Mouse (Mus musculus) retina, adult 2 months (tissue): ENCODE measurements around the gene Cycs.

ENCODE experiments used
- DNase-seq: peaks from one replicate; pipeline ENCODE4 v3.0.0-alpha.2; 2012; ENCODE audit warnings: low read depth, low spot score

Cycs gene

GRCm38 (mm10) chr6:50545412-50546043, 20.8 kb downstream of the Cycs start:
- DNase-seq = no peak

DNA sequence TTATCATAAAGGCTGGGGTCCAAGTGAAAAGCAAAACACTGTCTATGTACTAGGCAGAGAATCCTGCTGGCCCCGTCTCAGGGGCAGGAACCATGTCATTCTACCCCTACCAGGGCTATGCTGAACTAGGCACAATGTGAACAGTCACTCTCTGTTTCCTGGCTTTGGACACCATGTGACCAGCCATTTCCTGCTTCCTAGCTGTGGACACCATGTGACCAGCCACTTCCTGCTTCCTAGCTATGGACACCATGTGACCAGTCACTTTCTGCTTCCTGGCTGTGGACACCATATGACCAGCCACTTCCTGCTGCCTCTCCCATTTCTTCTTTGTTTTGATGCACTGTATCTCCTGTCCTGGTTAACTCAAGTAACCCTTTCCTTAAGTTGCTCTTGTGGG, 23.8 kb downstream of the Cycs start:
- no peak for DNase-seq

DNA sequence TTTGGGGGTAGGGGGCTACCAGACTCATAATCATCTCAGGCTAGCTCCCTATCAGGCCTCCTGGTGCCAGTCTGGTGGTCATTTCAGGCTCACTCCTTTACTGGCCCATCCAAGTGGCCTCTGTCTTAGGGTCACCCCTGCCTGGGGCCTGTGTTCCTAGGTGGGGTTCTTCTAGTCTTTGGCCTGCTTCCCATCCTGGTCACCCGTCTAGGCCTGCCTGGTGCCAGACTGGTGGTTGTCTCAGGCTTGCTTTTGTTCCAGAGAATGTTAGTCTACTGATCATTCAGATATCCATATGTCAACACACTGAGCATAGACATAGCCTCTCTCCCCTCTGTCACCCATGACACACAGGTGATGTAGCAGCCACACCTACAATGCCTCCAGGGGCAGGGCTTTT, 26.7 kb downstream of the Cycs start:
- DNase-seq = no peak

DNA sequence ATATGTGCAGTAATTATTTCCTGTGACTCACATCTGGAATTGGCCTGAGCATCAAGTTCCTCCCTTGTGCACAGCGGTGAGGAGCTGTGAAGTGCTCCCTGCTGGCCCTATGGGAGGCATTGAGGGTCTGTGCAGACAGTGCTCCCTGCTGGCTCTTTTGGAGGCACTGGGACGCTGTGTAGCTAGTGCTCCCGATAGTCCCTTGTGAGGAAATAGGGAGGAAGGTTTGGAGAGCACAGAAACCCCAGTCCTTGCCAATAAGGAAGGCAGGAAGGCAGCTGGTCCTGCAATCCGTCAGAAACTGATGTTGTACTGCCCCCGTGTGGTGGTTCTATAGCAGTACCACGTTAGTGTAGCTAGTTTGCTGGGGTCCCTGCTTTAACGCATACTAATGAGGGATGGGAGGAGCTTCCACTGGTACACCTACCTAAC, 29.9 kb downstream of the Cycs start:
- peak; percentile 46 for DNase-seq

- no peak for DNase-seq
These were observed 31.0 kb downstream of the Cycs start for GRCm38 (mm10) chr6:50535346-50535745.

DNA sequence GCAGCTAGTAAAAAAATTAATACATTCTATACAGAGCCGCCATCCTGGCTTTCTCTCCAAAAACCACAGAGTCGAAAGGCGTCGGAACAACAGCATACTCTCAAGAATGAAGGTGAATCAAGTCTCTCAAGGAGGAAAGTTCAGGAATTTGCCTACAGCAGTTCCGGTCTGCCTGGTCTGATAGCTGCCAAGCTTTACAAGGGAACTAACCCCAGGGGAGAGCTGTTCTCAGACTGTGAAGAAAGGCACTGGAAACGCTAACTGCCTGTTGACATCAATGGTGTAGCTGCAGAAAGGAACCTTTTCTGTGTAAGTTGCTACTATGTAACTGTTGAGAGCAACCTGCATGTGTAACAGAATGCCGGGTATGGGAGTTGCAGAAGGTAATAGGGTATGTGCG, 34.4 kb downstream of the Cycs start:
- no peak for DNase-seq

GRCm38 (mm10) chr6:50531003-50531402, 35.3 kb downstream of the Cycs start:
- DNase-seq = no peak

- no peak for DNase-seq
These were observed 37.1 kb downstream of the Cycs start for GRCm38 (mm10) chr6:50529194-50529593.

- no peak for DNase-seq
These were observed 38.9 kb downstream of the Cycs start for GRCm38 (mm10) chr6:50527416-50527815.

DNA sequence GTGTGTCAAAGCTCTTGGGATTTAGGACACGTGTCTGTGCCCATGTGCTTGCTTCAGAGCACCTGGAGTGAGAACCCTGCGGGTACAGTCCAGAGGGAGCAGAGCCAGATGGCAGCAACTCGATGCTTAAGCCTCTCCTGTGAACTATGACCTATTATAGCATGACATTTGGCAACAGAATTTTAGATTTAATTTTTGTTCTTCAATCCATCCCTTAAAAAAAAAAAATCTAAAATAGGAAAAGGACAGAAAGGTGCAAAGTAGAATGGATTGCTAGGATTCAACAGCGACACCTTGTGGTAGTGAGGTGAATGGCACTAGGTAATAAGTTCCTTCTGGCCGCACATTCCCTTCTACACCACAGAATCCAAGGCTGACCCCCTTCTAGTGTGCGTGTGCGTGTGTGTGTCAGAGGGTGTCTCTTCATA, 39.7 kb downstream of the Cycs start:
- DNase-seq = peak; percentile 52

- DNase-seq = no peak
These were observed 40.5 kb downstream of the Cycs start for GRCm38 (mm10) chr6:50525846-50526245.

GRCm38 (mm10) chr6:50524261-50524896, 42.0 kb downstream of the Cycs start:
- no peak for DNase-seq

GRCm38 (mm10) chr6:50522772-50523171, 43.6 kb downstream of the Cycs start:
- DNase-seq = no peak

- DNase-seq = no peak
These were observed 44.7 kb downstream of the Cycs start for GRCm38 (mm10) chr6:50521532-50522135.

- no peak for DNase-seq
These were observed 46.2 kb downstream of the Cycs start for GRCm38 (mm10) chr6:50520139-50520538.

DNA sequence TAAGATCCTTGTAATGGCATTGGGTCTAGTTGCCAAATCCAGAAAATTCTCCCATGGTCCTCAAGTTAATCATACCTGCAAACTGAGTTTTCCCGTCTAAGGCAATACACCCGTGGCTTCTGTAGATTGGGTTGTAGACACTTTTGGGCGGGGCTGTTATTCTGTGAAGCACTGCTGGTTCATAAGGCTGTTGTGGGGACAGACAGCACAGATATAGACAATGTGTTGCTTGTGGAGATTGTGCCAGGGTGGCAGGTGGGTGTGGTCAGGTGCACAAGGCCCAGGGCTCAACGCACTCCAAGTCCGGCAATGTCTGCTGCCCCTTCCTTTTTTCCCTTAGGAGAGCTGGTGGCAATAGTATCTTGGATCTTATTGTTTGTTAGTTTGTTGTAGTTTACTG, 48.0 kb downstream of the Cycs start:
- DNase-seq = no peak
